Mouse (Mus musculus) T-helper 17 cell (primary cell): ENCODE measurements at regions not wholly inside any gene's neighbourhood (a gene's known extent, or its start where the extent isn't known, plus 50 kb on each side); places are given as distances from the start of the nearest gene placed in this dataset.

Source experiments
- in situ Hi-C, 2 experiments: fragments of 300-600 bp; cut with MboI, MseI; formaldehyde crosslinking; loops; 1 replicate in 1 of 2; 2 replicates in 1 of 2; pipeline ENCODE4 v1.15.1; 2025; ENCODE audit warnings: high pct_unique_total_duplicates in 2 of 2

DNA sequence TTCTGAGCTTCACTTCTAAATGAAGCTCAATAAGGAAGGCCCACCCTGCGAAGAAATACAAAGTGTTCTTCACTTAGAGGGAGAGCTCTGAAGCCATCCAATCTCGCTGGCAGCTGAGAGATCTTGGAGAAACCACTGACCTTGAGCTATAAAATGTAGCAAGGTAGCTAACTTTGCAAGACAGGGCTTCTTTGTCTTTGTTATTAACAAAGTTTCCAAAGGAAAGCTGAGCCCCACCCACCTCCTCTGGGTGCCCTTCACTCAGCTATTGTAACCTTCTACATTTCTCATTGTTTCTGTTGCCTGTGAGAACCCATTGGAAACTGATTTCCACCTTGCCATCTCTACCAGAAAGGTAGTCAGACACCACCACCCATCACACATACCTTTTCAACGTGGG lies 57.2 kb upstream of the Usp9x start:
- in situ Hi-C loops: no loop called here

GRCm38 (mm10) chrX:13013086-13013485 lies 58.2 kb upstream of the Usp9x start:
- in situ Hi-C loops: no loop called here

- in situ Hi-C loops: loop anchor here in 1 of 2 experiments (10.0 kb wide), 1 partner anchor 434 kb away; no protein-coding TSS in a partner anchor
These were observed 80.5 kb upstream of the Usp9x start for GRCm38 (mm10) chrX:12990777-12991176.

DNA sequence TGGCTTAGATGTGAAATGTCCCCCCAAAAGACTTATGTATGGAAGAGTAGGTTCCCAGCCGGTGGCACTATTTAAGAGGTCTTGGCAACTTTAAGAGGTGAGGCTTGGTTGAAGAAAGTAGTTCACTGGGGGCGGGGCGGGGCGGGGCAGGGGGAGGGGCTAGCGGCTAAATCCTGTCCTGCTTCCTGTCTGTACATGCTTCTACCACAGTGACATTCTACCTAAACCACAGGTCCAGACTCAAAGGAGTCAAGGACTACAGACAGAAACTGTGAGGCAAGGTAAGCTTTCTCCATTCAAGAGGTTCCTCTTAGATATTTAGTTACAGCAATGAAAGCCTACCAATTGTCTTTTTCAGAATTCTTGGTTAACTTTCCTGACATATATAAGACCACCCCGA lies 93.6 kb upstream of the Usp9x start:
- in situ Hi-C loops: no loop called here

DNA sequence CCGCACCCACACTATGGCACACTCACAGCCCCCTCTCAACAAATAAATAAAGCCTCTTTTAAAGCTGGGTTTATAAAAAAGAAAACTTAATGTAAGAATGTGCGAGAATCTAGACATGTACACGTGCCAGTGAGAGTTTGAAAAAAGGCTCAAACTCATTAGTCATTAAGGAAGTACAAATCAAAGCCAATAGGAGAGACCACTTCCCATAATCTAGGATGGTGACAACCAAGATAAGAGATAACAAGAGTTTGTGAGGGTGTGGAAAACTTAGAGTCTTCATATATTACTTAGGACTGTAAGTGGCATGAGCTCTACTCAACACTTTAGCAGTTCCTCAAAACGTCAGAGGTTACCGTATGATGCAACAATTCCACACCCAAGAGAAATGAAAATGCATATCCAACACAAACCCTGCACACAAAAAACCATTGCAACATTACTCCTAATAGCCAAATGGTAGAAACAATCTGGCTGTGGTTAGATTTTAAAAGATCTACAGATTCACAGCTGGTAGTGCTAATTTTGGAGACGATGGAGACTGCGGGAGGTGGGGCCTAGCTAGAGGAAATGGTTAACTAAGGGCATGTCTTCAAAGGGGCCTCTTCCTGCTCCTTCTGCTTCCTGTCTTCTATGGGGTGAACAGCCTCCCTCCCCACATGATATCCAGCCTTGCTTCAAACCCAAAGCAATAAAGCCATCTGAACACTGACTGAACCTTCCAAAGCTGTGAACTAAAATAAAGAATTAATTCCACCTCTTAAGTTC lies 102.1 kb upstream of the Usp9x start:
- in situ Hi-C loops: no loop called here

DNA sequence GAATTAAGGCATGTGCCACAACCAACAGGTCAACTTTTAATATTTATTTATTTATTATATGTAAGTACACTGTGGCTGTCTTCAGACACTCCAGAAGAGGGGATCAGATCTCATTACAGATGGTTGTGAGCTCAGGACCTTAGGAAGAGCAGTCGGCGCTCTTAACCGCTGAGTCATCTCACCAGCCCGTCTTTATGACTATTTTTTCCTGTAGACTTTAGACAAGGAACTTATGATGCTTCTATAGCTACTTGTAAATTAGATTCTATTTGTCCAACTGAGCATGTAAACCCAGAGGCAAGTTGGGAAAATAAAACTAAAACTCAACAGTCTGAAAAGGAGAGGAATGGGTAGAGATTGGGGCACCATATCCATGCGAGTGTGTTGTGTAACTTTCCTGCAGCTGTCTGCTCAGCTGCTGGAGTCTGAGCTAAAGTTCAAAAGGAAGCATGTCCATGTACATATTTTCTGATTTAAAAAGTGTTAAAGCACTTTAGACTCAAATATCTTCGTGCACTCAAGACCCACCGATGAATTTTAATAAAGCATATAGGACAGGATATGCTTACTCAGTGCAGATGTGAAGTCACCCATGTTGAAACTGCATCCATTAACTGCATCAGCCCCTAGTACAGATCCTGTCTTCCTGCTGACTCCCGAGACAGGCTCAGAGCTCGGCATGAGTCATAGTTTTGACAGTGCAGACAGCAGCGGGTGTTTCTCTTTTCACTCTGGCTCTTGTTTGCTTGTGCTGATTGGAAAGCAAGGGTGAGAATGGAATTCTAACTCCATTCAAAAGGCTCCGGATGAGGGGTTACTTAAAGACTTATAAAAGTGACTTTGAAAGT lies 111.6 kb upstream of the Usp9x start:
- in situ Hi-C loops: loop anchor here in 1 of 2 experiments (5.0 kb wide), 1 partner anchor 78 kb away; no protein-coding TSS in a partner anchor

- in situ Hi-C loops: no loop called here
These were observed 112.4 kb upstream of the Usp9x start for GRCm38 (mm10) chrX:12958873-12959272.

DNA sequence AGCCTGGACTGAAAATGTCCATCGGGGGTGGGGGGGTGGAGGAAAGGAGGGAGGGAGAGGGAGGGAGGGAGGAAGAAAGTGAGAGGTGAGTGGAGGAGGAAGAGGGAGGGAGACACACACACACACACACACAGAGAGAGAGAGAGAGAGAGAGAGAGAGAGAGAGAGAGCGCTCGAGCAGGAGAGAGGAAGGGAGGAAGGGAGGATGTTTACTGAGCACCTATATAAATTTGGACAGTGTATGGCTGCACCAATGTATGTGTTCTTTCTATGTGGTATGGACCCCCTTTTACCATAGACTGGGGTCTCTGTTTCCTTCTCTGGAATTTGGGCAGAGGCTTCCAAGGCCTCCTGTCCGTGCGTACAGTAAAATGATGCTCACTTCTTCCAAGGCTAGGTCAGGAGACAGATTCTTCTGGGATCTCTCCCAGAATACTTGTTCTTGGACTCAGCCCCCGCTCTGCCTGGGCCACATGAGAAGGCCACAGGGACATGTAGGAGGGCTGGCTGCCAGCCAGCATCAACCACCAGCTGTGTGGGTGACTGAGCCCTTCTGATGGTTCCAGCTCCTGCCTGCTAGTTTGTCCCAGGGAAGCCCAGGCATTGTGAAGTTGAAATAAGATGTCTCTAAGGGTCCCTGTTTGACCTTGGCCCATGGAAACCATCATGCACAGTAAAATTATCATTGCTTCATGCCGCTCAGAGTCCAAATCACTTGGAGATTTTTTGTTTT lies 120.2 kb upstream of the Usp9x start:
- in situ Hi-C loops: no loop called here

DNA sequence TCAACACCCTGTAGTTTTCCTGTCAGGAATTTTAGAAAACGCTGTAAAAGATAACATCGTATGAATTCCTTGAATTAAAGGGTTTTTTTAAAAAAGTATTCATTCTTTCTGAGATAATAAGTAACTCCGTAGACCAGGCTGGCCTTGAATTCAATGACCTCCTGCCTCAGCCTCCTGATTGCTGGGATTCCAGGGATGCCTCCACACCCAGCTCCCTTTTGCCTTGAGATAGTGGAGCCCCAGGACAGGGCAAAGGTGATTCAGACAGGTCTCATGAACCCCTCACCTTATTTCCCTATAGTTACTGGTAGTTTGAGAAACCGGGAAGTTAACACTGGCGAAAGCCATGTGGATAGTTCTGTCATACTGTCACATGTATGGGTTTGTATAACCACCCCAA lies 128.8 kb upstream of the Usp9x start:
- in situ Hi-C loops: loop anchor here in 1 of 2 experiments (10.0 kb wide), 1 partner anchor 902 kb away; no protein-coding TSS in a partner anchor

- in situ Hi-C loops: no loop called here
These were observed 134.7 kb upstream of the Usp9x start for GRCm38 (mm10) chrX:12936406-12937172.

DNA sequence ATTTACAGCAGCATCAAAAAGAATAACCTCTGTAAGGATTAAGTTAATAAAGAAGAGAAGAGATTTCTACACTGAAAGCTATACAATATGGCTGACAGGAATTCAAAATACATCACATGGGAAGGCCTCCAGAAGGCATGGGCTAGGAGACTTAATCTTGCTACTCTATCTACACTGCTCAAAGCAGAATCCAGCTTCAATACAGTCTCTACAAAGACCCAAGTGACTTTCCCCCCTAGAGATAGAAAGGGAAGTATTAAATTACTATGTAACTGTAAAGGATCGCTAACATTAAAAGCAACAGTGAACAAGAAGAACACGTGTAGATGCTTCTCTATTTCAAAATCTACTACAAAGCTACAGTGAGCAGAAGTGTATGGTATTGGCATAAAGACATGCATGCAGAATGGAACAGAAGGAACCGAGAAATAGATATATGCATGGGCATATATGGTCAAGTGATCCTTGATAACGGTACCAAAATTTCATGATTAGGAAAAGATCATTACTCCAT lies 137.9 kb upstream of the Usp9x start:
- in situ Hi-C loops: no loop called here

- in situ Hi-C loops: no loop called here
These were observed 141.1 kb upstream of the Usp9x start for GRCm38 (mm10) chrX:12930242-12930641.

DNA sequence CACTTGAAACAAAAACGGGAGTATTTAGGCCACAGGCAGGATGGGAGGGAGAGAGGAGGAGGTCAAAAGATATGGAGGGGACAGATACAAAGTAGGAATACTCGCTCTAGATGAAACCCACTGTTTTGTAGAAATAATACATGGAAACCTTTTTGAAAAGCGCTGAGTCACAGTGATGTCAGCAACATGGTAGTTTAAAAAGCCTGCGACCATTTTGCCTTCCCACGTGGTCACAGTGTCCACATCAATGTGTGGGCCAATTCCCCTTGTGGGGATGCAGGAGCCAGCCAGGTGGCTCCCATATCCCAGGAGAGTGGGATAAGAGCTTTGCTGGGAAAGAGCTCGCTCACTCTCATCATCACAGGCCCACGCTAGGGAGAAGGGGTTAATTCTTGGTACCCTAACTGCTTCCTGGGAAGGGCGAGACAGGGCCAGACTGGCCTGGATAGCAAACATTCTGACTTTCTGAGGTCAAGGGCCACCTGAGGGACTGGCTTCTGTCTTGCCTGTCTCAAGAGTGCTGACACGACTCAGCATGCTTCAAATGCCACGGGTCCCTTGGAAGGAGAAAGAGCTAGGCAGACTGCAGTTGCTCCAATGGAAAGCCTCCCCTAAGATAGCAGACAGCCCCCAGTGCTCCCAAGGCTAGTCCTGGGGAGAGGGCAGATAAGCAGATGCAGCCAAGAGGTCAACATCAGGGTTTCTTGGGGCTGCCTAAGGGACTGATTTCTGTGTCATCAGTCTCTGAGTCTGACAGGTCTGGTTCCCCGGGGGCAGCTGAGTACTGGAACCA lies 143.3 kb upstream of the Usp9x start:
- in situ Hi-C loops: no loop called here

- in situ Hi-C loops: loop anchor here in 1 of 2 experiments (5.0 kb wide), 1 partner anchor 142 kb away; no protein-coding TSS in a partner anchor
These were observed 146.3 kb upstream of the Usp9x start for GRCm38 (mm10) chrX:12924705-12925644.

- in situ Hi-C loops: no loop called here
These were observed 151.7 kb upstream of the Usp9x start for GRCm38 (mm10) chrX:12919576-12919975.

DNA sequence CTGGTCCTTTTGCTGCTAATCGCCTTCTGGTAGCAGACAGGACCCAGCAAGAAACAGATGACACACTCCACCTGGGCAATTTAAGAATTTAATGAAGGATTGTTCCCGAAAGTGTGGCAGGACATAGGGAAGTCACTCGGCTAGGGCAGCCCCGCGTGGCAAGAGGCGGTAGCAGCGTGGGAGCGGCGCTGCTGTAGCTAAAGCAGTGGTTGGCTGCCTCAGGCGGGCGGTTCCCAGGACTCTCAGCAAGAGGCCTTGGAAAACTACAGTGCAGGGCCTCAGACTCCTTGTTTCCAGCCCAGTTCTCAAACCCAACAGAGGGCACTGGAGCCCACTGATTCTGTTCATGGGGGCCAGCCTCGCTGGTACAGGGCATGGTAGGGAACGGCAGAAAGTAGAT lies 154.2 kb upstream of the Usp9x start:
- in situ Hi-C loops: no loop called here

DNA sequence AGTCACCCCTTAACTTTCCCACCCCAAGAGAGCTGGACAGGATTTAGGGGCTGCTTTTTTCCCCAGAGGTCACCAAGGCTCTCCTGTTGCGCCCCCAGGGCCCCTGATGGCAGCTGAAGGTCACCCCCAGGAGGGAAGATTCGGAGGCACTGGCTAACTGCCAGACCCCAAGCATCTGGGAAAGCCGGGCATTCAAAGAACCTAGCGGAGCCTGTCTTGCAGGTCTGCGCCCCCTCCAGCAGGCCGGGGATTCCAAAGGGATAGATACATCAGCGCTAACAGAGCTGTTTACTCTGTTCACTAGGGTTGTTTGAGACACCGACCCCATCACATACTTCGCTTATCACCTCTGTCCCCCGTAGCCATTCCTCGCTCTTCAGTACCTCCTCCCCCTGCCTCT lies 154.6 kb upstream of the Usp9x start:
- in situ Hi-C loops: no loop called here

GRCm38 (mm10) chrX:12900256-12900655 lies 138.4 kb upstream of the Med14 start:
- in situ Hi-C loops: no loop called here

DNA sequence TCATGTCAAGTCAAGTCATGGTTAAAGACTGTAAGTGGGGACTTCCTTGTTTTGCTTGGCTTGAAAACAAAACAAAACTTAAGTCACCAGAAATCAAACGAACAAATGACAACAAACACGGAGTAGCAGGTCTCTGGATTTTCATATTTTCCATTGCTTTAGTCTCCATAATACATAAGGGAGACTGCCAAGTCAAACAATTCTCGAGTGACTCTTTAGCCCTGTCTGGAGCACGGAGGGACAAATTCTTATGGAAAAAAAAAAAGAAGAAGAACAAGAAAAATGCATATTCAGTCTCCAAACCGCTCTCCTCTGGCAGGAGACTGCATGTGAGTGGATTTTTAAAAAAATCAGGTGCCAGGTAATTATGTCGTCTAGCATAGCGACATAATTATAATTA lies 129.6 kb upstream of the Med14 start:
- in situ Hi-C loops: loop anchor here in 1 of 2 experiments (5.0 kb wide), 1 partner anchor 59 kb away; no protein-coding TSS in a partner anchor
